Mouse (Mus musculus) layer of hippocampus, postnatal 10 days (tissue): ENCODE data around the gene Polr1d. TPM values are rescaled to one million over a fixed set of nuclear protein-coding genes. Genes with fewer than 3 reads are reported as not detected.

ENCODE experiments used
- DNase-seq, 2 experiments: peaks; one replicate each; pipeline ENCODE4 v3.0.0; 2021; ENCODE audit warnings: low spot score in 2 of 2
- total RNA-seq, 2 experiments: library from RNA; stranded (reverse); gene quantifications; 2 replicates each; pipeline ENCODE4 v1.2.3; 2021

Polr1d gene
- total RNA-seq, 2 experiments from 2014 or later, result 80.3 to 84.0 TPM

GRCm38 (mm10) chr5:147085201-147085894 is 8.5 kb downstream of the Polr1d start:
- DNase-seq, result peak; percentile 41 to 62

GRCm38 (mm10) chr5:147086816-147087215 is 10.0 kb downstream of the Polr1d start:
- no peak for DNase-seq

DNA sequence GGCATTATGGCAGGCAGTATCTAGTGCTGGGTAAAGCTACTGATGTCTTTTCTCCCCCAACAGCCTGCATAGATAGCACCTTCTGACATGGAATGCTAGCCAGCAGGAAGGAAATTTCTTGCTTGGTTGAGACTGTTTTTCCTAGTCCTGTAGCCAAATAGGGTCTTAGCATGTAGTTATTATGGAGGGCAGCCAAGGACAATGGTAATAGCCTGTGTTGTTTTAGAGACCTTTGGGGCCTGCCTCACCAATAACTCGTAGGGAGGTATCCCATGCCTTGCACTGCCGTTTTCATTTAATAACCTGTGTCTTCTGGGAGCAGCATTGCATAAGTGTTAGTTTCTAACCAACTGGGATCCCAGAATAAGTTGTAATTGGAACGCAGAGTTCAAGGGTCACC is 13.0 kb downstream of the Polr1d start:
- DNase-seq, result no peak

DNA sequence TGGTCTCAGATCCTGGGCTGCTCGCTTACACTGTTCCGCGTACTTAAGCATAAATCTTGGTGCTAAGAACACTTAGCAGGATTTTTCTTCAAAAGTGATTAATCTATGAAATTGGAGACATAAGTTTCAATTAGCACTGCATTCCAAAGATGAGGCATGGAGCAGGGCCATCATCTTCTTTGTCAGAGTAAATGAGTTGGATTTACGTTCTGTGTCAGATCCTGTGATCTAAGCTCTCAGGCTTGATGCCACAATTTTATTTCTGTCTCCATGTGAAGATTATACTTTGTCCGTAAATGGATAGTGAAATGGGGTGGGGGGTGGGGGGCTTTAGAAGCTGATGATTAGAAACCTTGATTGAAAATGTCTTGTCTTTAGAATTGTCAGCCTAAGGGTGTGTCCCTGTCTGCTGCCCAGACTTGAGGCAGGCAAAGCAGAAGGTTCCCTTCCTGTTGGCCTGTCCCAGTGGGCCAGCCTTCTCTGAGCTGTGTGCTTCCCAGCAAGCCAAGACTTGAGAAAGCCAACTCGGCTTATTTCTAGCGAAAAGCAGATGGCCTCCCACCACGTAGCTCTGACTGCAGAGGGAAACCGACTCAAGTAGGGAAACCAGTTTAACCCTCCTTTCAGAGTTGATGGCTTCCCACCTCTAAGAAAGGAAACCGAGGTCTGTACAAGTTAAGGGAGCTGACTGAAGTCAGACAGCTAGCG is 13.6 kb downstream of the Polr1d start:
- no peak for DNase-seq

- no peak for DNase-seq
Measured at GRCm38 (mm10) chr5:147092448-147092847, 15.6 kb downstream of the Polr1d start.

- DNase-seq, result no peak
Measured at GRCm38 (mm10) chr5:147094296-147094695, 17.4 kb downstream of the Polr1d start.

DNA sequence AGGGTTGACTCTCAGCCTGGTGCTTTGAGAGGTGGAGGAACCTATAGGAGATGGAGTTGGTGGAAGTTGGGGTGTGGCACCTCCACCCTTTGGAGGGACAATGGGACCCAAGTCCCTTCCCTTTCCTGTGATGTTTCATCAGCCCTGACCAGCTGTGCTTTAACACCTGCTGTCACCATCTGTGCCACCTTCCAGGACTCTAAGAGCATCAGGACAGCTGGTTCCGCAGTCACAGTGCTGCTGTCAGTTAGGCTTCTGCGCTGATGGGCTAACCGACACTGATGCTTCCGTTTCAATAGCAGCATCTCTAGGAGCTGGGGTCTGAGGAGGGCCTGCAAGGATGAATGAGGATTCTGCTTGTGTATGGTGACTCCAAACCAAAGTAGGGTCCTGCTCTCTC is 19.7 kb downstream of the Polr1d start:
- no peak for DNase-seq

DNA sequence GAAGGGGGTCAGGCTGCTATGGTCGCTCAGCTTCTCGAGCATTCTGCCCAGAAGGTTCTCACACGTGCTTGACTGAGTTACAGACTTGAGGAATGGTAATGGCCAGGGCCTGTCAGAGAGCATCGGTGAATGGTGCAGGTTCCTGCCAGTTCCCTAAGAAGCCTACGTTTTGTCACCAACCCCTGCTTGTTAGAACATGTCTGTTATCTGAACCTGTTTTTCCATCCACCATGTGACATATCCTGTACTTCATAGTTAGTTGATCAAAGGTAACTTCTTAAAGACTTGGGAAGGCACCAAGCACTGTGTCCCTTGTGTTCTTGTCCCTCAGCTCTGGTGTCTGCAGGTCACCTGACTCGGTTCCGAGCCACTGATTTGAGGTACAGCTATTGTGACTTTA is 21.8 kb downstream of the Polr1d start:
- no peak for DNase-seq

DNA sequence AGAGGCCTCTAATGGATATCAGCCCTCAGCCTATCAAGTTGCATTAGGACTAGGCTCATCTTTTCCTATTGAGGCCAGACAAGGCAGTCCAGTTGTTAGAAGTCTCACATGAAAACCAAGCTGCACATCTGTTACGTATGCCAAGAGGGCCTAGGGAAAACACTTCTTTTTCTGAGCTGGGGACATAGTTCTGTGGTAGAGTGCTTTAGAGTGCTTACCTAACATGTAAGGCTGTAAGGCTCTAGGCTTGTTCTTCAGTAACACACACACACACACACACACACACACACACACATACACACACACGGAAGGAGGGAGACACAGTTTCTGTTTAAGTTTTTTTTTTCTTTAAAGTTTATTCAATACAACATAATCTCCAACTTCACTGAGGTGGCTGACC is 23.3 kb downstream of the Polr1d start:
- no peak for DNase-seq

DNA sequence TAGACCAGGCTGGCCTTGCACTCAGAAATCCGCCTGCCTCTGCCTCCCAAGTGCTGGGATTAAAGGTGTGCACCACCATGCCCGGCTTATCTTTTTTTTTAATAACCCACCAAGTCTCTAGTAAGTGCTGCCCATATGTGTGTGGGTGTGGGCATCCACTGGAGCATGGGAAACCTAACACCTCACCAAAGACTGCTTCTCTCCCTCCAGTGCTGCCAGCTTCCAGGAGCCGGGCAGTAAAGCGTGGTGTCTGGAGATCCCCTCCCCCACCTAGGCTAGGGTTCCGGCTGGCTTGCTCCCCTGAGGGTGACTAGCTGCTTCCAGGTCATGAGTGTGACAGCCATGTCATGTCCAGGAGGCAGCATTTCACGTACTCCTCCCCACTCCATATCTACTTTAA is 25.4 kb downstream of the Polr1d start:
- DNase-seq, result no peak

GRCm38 (mm10) chr5:147107276-147107675 is 30.4 kb downstream of the Polr1d start:
- DNase-seq, result no peak

GRCm38 (mm10) chr5:147108861-147109591 is 32.2 kb downstream of the Polr1d start:
- no peak for DNase-seq

- DNase-seq, result peak in 1 of 2 experiments; percentile 24
Measured at GRCm38 (mm10) chr5:147114738-147115137, 37.9 kb downstream of the Polr1d start.

GRCm38 (mm10) chr5:147115631-147116030 is 38.8 kb downstream of the Polr1d start:
- DNase-seq, result no peak

- DNase-seq, result no peak
Measured at GRCm38 (mm10) chr5:147117027-147117426, 40.2 kb downstream of the Polr1d start.

GRCm38 (mm10) chr5:147121146-147121545 is 44.3 kb downstream of the Polr1d start:
- DNase-seq, result no peak

DNA sequence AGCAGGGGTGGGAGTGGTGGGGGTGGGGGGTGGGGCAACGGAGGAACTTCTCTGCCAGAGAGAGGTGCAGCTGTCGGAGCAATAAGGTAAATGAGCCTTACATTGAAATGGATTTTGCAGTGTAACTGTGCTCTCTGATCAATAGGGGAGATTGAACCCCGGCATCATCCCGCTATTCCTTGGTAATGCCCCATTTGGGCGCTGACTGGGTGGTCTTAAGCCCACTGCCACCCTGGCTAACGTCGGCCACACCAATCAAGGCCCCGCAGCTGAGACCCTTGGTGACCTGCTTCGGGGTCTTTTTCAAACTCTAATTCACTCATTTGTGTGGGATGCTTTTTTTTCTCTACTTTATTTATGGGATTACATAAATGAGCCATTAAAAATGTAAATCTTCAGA is 47.9 kb downstream of the Polr1d start:
- no peak for DNase-seq

DNA sequence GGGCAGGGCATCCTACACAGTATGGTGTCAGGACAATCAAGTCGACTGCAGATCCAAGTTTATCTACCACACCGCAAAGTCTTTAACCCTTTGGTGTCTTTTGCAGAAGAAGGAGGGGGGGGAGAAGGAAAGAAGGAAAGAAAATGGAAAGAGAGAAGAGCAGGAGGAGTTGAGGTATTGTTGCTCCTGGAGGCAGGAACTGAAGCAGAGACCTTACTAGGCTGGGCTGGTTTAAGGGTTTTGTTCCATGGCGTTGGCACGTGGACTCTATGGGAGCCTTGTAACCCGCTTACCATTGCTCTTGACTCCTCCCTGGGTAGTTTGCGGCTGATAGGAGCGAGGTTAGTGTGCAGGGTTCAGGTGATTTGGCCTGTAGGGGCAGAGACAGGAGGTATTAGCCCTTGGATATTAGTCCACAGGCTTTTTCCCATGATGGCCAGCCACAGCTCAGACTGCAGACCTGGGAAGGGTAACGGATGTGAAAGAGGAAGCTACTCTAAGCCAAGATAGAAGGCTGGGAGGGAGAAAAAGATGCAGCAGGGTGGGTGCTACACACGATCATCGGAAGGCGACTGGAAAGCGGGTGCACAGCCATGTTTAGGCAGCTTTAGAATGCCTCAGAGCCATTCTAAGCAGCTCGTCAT is 48.8 kb downstream of the Polr1d start:
- no peak for DNase-seq

- no peak for DNase-seq
Measured at GRCm38 (mm10) chr5:147127860-147128259, 51.0 kb downstream of the Polr1d start.

DNA sequence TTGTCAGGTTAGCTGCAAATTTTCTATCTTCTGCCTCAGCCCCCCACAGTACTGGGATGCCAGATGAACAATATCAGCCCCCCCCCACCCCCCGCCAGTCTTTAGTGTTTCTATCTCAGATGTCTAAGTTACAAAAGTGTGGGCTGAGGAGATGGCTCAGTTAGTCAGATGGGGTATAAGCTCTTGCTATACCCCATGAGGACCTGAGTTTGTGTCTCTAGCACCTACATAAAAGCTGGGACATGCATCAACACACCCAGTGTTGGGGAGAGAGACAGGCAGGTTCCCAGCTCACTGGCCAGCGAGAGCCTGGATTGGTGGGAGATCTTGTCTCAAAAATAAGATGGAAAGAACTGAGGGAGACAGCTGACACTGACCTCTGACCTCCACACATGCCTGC is 52.6 kb downstream of the Polr1d start:
- DNase-seq, result no peak

DNA sequence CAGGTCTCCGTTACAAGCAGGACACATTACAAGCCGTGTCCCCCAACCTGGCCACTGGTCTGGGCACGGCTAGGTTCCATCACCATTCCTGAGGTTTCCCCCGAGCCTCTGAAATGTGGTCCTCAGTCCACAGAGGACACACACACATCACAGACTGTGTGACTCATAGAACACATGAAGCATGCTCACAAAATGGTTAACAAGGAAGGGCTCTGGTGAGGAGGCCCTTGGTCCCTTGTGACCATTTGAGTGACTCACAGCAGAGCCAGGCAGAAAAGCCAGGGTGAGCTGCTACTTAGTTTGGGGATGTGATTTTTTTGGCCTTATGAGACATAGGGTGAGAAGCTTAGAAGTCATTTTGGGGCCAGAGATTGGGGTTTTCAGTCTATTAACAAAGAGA is 55.1 kb downstream of the Polr1d start:
- DNase-seq, result no peak

- DNase-seq, result no peak
Measured at GRCm38 (mm10) chr5:147133662-147134061, 56.8 kb downstream of the Polr1d start.
